Mouse (Mus musculus) gonadal fat pad, adult 2 months (tissue): ENCODE results near the gene Gm5868. TPM values are rescaled to one million over a fixed set of nuclear protein-coding genes. Genes with fewer than 3 reads are reported as not detected.
"Not testable (repeated sequence)": the region's sequence is repeated elsewhere in the genome, so short reads cannot be mapped to it uniquely, and the experiment has no call there.

ENCODE experiments used
- DNase-seq: peaks from one replicate; pipeline ENCODE4 v3.0.0-alpha.2; 2012; ENCODE audit warnings: low read depth
- polyA plus RNA-seq: library from polyadenylated mRNA; depleted of rRNA; stranded (reverse); fragments of >200 nt; gene quantifications from 2 replicates; pipeline ENCODE4 v1.2.3, GENCODE M21; 2012; rRNA removed

Gene Gm5868
- polyA plus RNA-seq: not detected in 2 replicates

DNA sequence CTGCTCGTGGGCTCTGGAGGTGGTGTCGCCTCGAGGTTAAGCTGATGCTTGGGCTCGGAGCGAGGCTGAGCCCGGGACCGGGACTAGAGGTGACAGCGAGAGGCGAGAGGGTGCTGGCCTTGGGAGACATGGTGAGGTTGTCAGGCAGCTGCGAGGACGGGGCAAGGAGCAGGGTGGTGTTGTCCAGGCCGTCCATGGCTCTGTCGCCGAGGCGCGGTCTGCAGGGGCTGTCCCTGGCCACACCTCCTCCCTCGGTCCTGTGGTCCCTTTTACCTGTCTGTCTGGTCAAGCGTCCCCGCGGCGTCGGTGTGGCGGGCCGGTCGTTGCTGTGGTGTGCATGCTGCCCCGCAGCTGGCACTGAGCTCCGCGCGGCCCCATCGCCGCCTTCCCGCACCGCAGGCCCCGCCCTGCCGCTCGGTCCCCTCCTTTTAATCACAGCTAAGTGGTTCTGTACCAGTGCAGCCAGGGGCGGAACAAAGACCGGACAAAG lies at the start of gene Gm5868:
Gene Gm5868 (minus strand): TSS at position 360 of the 490 bp plus-strand sequence.
- DNase-seq: no peak

- no peak for DNase-seq
Observed at GRCm38 (mm10) chr5:72636576-72636975, 49.2 kb upstream of the Gm5868 start.

- DNase-seq: no peak
Observed at GRCm38 (mm10) chr5:72636122-72636521, 48.8 kb upstream of the Gm5868 start.

- no peak for DNase-seq
Observed at GRCm38 (mm10) chr5:72634791-72635271, 47.5 kb upstream of the Gm5868 start.

DNA sequence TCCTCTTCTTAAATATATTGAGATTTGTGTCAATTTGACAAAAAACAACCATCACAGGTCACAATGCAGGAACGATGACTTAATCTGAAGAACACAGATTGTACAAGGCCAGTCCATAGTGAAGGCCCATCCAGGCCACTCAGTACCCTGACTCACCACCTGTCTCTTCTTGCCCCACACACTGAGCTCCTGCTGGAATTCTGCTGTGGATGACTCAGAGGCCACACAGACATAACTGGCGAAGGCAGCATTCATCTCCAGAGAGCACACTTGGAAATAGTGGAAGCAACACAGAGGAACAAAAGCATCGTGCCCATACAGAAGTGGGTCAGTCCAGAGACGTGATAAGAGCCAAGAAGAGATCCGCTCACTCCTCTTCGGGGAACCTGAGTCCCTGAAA lies 42.7 kb upstream of the Gm5868 start:
- no peak for DNase-seq

- DNase-seq: no peak
Observed at GRCm38 (mm10) chr5:72621022-72621421, 33.7 kb upstream of the Gm5868 start.

GRCm38 (mm10) chr5:72617413-72617812 lies 30.1 kb upstream of the Gm5868 start:
- DNase-seq: no peak

GRCm38 (mm10) chr5:72603138-72603537 lies 15.8 kb upstream of the Gm5868 start:
- no peak for DNase-seq

- no peak for DNase-seq
Observed at GRCm38 (mm10) chr5:72601006-72601405, 13.7 kb upstream of the Gm5868 start.

DNA sequence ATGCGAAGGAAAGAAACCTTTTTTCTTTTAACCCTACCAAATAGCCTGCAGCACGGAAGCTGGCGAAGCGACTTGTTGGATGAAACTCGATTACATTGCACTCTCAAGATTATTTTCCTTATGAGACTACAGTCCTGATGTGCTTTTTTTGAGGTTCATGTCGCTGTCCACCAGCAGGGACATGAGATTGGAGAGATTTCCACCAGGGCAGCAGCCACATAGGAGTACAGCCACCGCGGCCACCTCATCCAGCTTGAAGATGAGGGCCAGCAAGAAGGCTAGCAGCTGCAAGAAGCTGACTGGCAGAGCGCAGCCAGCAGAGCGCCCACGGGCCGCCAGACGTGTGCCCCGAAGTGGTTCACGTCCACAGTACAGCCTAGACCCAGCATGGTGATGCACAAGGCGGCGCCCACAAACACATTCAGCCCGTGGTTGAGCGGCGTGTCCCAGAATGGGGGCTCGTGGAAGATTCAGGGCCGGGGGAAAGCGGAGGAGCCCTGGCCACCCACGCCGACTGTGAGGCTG lies 622 bp downstream of the Gm5868 start:
- DNase-seq: not testable (repeated sequence)

- DNase-seq: not testable (repeated sequence)
Observed at GRCm38 (mm10) chr5:72586122-72586521, 1.2 kb downstream of the Gm5868 start.

DNA sequence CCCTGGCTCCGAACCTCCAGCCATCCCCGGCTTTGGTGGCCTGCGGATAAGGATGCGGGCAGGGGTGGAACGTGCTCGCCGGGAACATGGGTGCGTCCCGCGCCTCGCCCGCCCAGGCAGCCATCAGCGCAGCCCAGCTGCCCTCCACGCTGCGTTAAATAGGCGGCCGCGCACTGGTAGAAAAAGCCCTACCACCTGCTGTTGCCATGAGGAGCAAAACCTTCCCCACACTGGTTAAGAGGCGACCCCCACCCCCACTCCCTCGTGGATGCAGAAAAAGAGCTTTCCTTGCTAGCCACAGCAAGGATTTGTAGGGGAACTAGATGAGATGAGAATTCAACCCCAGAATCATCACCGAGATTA lies 6.4 kb downstream of the Gm5868 start, which contains the start of gene Zar1:
Gene Zar1 (minus strand): TSS at position 285 of the 363 bp plus-strand sequence.
- not testable (repeated sequence) for DNase-seq

DNA sequence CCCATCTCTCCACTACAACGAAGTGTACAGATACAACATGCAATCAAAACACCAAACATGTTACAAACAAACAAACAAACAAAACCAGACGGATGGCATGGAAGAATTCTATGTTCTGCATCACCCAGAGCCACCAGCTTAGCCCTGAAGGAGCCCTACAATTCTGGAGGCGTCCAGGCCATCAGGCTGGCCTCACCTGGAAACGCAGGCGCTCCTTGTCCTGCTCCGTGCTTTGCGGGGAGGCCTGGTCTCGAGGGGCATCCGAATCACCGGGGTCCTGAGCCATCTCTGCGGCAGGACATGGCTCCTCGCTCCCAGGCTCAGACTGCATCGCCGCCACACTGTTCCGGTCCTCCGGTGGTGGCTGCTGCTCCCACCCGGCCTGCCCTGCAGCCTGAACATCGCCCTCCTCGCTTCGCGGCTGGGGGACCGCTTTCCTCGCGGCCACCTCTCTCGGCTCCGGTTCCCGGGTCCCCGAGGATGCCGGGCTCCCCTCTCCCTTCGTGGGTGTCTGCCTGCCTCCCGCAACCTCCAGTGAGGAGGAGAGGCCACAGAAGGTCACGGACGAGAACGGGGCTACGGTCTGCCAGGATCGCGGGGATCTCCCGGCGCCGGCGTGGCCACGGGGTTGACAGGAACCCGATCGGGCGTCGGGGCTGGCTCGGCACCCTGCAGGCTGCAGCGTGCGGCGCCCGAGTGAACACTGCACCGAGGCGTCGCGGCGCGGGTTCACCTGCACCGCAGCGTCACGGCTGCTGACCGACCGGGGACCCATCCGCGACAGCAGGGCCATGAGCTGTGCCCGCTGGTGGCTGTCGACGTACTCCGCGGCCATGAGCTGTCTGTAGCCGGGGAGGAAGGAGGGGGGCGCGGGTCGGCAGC lies 7.0 kb downstream of the Gm5868 start:
- not testable (repeated sequence) for DNase-seq

GRCm38 (mm10) chr5:72579599-72579998 lies 7.8 kb downstream of the Gm5868 start:
- DNase-seq: not testable (repeated sequence)

DNA sequence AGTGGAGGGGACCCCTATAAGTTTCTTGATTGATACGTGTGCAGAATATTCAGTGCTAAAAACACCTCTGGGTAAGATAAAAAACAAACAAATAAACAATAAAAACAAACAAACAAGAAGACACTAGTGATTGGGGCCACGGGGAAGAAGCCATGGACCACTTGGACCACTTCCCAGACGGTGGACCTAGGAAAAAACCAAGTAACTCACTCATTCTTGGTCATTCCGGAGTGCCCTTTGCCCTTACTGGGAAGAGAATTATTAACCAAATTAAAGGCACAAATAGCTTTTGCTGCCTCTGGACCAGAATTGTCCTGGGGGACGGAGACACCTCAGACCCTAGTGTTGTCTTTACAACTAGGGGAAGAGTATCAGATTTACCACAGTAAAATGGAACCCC lies 21.7 kb downstream of the Gm5868 start:
- DNase-seq: no peak

DNA sequence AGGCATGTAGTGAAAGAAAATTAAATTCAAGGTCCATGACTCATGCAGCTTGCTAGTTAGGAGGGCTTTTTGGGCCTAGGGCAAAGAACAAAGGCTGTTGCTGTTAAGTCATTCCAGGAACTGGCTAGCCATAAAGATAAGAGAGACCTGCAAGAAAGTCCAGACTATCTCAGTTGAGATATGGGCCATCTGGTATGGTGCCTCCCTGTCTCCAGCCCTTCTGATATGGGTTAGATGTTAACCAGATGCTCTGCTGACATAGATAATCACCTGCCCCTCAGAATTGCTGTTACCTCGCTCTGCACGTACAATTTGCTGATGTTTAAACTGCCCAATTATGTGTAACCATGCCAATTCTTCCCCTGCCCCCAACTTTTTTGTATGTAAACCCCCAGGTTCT lies 24.2 kb downstream of the Gm5868 start:
- not testable (repeated sequence) for DNase-seq

DNA sequence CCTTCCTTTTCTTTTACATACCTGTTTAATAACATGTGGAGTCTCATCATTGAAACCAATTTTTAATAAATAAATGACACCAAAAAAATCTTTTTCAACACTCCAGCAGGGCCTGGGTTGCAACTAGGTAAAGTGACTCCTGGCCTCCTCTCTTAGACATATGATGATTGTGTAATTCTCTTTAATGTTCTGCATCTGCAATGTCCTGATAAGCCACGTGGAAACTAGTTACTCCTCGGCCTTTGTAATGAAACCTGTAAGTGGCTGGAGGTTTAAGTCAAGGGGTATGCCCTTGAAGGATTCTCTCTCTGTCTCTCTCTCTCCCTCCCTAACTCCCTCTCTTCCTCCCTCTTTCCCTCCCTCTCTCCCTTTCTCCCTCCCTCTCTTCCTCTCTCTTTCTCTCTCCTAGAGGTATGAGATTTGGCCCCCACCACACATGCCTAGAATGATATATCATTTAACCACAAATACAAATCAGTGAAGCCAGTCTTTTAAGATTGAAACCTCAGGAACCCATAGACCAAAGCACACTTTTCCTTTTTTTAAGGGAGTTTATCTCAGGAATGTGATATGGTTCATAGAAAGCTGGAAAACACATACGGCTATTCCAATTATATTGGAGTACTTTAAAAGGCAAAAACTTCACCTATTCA lies 26.2 kb downstream of the Gm5868 start:
- DNase-seq: no peak

GRCm38 (mm10) chr5:72559544-72560049 lies 27.8 kb downstream of the Gm5868 start, which contains the start of gene Nfxl1:
TSS of gene Nfxl1 (minus strand) at chr5:72559684.
- DNase-seq: peak; percentile 88

DNA sequence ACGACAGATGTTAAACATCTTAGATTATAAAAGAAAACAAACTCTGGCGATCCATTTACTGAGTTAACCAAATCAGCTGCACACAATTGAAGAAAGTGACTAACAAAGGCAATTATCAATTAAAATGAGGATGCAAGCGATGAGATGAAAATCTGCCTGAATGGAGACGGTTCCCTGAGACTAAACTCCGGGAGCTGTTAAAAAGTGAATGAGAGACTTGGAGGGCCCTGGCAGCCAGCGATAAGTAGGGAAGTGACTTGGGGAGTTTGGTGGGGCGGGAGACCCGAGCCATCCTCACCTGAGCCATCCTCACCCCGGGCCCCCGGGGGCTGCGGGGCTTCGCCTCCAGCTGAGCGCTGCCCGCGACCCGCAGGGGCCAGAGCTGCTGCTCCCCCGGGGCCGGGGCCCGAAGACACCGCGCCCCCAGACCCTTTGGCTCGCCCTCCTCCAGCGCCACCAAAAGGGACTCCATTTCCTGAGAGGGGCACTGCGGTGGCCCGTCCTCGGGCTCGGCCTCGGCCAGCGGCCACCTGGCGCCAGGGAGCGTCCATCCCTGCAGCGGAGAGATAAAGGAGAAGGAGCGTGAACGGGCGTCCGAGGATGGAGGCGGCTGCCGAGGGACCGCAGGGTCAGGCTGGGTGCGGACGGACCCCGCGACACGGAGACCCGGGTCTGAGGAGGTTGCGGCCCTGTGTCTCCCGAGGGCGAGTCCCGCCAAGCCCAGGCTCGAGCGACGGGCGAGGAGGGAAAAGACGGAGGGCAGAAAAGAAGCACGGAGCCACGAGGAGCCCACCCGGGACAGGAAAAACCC lies 28.4 kb downstream of the Gm5868 start:
- DNase-seq: no peak

- no peak for DNase-seq
Observed at GRCm38 (mm10) chr5:72556245-72556644, 31.1 kb downstream of the Gm5868 start.

DNA sequence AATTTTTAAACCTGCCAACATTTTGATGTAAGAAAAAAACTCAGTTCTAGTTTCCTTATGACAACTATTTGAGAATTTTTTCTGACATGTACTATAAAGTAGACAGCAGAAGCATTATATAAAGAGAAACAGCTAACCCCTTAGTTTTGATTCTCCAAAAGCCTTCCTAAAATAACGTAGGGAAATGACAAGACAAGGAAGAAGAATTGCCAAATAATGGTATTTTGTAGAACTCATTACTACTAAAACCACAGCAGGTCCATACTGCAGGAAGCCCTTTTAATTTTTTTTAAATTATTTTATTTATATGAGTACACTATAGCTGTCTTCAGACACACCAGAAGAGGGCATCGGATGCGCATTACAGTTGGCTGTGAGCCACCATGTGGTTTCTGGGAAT lies 36.1 kb downstream of the Gm5868 start:
- DNase-seq: no peak
